Mouse (Mus musculus) olfactory bulb, adult 2 months (tissue): ENCODE measurements around the gene Thsd7b. TPM values are rescaled to one million over a fixed set of nuclear protein-coding genes. Genes with fewer than 3 reads are reported as not detected.

Experiments
- H3K27ac ChIP-seq: fragments of 200-500 bp; 2 replicates; pipeline ENCODE4 v1.5.1; 2012; ENCODE audit warnings: low read depth, low read length; ENCODE audit not compliant: insufficient read depth
- H3K4me1 ChIP-seq: fragments of 200-500 bp; 2 replicates; pipeline ENCODE4 v1.6.1; 2012; ENCODE audit warnings: low read length; ENCODE audit not compliant: control insufficient read depth, insufficient read depth
- H3K4me3 ChIP-seq: fragments of 200-500 bp; 2 replicates; pipeline ENCODE4 v1.5.1; 2012; ENCODE audit warnings: mild to moderate bottlenecking, low read depth, low read length, moderate library complexity; ENCODE audit not compliant: insufficient read depth
- CTCF ChIP-seq: fragments of 200-500 bp; IDR thresholded peaks from 2 replicates; pipeline ENCODE4 v1.5.1; 2012; ENCODE audit warnings: low read depth, mild to moderate bottlenecking, low read length, moderate library complexity; ENCODE audit not compliant: insufficient read depth
- POLR2A ChIP-seq: fragments of 200-500 bp; IDR thresholded peaks from 2 replicates; pipeline ENCODE4 v1.6.1; 2012; ENCODE audit warnings: mild to moderate bottlenecking, low read depth, low read length, moderate library complexity; ENCODE audit not compliant: insufficient read depth
- WGBS: fragments of 180-500 bp; shearing (Covaris S2); methylation state at CpG from one replicate; pipeline ENCODE4 v1.1.7; 2018; 5-methylcytosine and 5-hydroxymethylcytosine counted together
- polyA plus RNA-seq: library from polyadenylated mRNA; stranded (reverse); fragments of >200 nt; gene quantifications from 2 replicates; pipeline ENCODE4 v1.2.4, GENCODE M21; 2012; ENCODE audit warnings: low replicate concordance; ENCODE audit not compliant: missing spikeins, insufficient read depth, insufficient read length

The Thsd7b gene
- polyA plus RNA-seq, 1 experiment: not detected

- Histone ChIP-seq H3K4me1 (no peaks in the 10 kb centered on the region), H3K4me3 (no peak overlapping the region), H3K27ac (no peak overlapping the region)
- 95% methylated on average over 4 of the region's 4 CpGs for WGBS
- TF ChIP-seq CTCF (no peak), POLR2A (no peak)
Observed at GRCm38 (mm10) chr1:129363368-129363767, 90.3 kb downstream of the Thsd7b start.

GRCm38 (mm10) chr1:129364828-129365227 lies 91.7 kb downstream of the Thsd7b start:
- Histone ChIP-seq H3K27ac (no peak overlapping the region), H3K4me3 (no peak overlapping the region), H3K4me1 (no peaks in the 10 kb centered on the region)
- TF ChIP-seq CTCF (no peak), POLR2A (no peak)

- 65% methylated on average over 1 of the region's 1 CpGs for WGBS
- H3K4me3 ChIP-seq: no peak overlapping the region
- TF ChIP-seq POLR2A: no peak
- no peaks in the 10 kb centered on the region for H3K4me1 ChIP-seq
- no peak overlapping the region for H3K27ac ChIP-seq
Observed at GRCm38 (mm10) chr1:129365590-129365989, 92.5 kb downstream of the Thsd7b start.

DNA sequence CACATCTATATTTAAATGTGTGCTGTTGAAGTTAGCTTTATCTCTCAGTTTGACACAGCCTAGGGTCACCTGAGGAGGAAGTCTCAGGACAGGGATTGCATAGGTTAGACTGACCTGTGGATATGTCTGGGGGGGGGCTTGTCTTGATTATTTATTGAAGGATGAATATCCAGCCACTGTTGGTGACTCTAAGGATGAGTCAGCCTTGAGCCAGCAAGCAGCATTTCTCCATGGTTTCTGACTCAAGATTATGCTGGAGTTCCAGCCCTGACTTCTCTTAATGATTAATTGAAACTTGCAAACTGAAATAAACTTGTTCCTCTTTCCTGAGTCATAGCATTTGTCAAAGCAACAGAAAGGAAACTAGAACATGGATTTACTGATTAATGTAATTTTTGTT lies 113.4 kb downstream of the Thsd7b start:
- no peak overlapping the region for H3K4me3 ChIP-seq
- H3K27ac ChIP-seq: no peak overlapping the region
- no peak for TF ChIP-seq POLR2A
- TF ChIP-seq CTCF: no peak
- no peaks in the 10 kb centered on the region for H3K4me1 ChIP-seq

- no peak for TF ChIP-seq CTCF
- no peak for TF ChIP-seq POLR2A
- 75% methylated on average over 1 of the region's 1 CpGs for WGBS
- H3K4me1 ChIP-seq: no peaks in the 10 kb centered on the region
- no peak overlapping the region for H3K27ac ChIP-seq
- H3K4me3 ChIP-seq: no peak overlapping the region
Observed at GRCm38 (mm10) chr1:129411584-129411983, 138.5 kb downstream of the Thsd7b start.

DNA sequence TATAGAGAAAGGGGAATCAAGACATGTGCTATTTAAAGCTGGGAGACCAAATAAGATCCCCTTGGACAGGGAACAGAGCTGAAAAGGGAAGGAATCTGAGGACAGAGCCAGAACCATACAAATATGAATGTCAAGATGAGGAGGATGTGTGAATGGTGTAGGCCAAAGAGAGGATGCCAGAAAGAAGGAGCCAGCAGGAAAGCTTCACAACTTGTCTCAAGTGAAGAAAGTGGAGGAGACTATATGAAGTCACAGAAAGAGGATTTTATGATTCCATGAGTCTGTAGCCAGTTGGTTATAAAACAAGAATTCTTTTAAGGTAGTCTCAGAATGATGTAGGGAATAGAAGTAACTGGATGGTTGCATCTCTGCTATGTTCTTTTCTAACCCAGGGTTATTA lies 148.5 kb downstream of the Thsd7b start:
- no peak for TF ChIP-seq CTCF
- TF ChIP-seq POLR2A: no peak
- H3K4me3 ChIP-seq: no peak overlapping the region
- H3K4me1 ChIP-seq: no peaks in the 10 kb centered on the region
- no peak overlapping the region for H3K27ac ChIP-seq

DNA sequence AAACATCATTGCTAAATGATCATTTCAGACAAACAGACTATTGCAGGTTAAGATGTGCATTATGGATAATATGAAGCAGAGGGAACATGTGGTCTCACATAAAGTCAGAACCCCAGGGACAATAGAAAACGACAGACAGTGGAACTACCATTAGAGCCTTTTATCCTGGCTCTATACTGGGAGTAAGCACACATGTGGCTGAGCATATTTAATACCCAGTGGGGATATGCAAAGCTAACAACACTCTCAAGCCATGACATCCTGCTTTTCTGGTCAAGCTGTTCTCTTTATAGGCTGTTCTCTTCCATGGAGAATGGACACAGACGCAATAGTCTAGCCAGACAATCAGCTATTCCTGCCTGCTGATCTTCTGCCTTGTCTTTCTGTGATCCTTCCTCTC lies 191.3 kb downstream of the Thsd7b start:
- WGBS: 85% methylated on average over 2 of the region's 2 CpGs
- no peak overlapping the region for H3K27ac ChIP-seq
- TF ChIP-seq POLR2A (no peak), CTCF (no peak)
- H3K4me3 ChIP-seq: no peak overlapping the region
- H3K4me1 ChIP-seq: no peaks in the 10 kb centered on the region

GRCm38 (mm10) chr1:129473504-129473903 lies 200.4 kb downstream of the Thsd7b start:
- Histone ChIP-seq H3K27ac (no peak overlapping the region; the same call in 1 of the 2 replicates), H3K4me3 (no peak overlapping the region), H3K4me1 (no peaks in the 10 kb centered on the region)
- 60% methylated on average over 7 of the region's 7 CpGs for WGBS
- TF ChIP-seq POLR2A (no peak), CTCF (no peak)

DNA sequence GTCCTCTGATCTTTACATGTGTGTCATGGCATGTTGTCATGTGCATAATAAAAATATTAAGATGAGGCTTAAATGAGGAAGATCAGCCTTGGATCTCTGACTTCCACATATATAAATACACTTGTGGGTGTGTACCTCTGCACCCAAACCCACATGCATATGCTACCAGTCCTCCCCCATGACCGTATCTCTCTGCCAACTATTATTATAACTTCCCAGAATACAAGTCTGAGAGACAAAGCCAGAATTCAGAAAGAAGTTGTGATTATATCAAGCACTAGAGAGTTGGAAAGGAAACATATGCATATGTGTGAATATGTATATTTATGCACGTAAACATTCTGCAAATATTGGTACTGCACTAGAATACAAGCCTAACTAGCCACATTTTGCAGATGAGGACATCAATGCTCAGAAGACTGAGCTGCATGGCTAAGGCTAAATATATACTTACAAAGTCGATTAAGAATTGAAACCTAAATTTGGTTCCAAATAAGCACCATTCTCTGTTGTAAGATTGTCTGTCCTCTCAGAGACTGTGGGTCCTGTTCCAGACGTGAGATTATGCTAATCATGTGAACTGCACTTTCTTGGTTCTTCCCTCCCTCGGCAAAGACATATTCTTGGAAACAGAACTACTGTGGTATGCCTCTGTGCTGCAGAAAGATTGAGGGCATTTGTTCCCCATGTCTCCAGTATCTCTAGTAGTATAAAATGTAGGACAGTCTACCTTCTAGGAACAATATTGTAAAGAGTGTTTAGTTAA lies 211.3 kb downstream of the Thsd7b start:
- TF ChIP-seq POLR2A (no peak), CTCF (no peak)
- H3K4me1 ChIP-seq: no peaks in the 10 kb centered on the region
- H3K4me3 ChIP-seq: no peak overlapping the region
- WGBS: 48% methylated on average over 5 of the region's 5 CpGs
- no peak overlapping the region for H3K27ac ChIP-seq

DNA sequence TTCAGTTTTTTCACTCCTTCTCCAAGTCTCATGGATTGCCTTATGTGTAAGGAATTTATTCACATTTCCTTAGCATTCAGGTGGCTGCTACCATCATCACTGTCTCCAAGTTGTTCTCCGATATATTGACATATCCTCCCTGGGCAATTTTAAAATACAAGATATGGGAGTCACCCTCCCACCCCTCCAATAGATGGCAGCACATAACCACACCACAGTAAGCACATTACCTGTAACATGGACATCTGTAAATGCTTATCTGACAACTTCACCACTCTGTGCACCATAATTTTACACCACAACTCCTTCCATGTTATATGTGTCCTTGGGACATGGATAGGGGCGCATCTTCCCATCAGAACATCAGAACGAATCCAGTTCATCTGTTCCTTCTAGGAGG lies 218.0 kb downstream of the Thsd7b start:
- no peak for TF ChIP-seq CTCF
- TF ChIP-seq POLR2A: no peak
- Histone ChIP-seq H3K27ac (no peak overlapping the region), H3K4me3 (no peak overlapping the region), H3K4me1 (no peaks in the 10 kb centered on the region)
- 88% methylated on average over 3 of the region's 3 CpGs for WGBS
